Mouse (Mus musculus) neural tube, embryonic 14.5 days (tissue): ENCODE measurements around the gene Nr1d2. TPM values are rescaled to one million over a fixed set of nuclear protein-coding genes. Genes with fewer than 3 reads are reported as not detected.

Source experiments
- microRNA-seq: library from miRNA; unstranded; fragments of <30 nt; microRNA quantifications from one replicate; pipeline ENCODE4, GENCODE M21; 2016
- polyA plus RNA-seq: library from polyadenylated mRNA; unstranded; fragments of >200 nt; fragmentation: Nextera tagmentation; extraction: Ambion mirVana; gene quantifications from 2 replicates; pipeline ENCODE4 v1.2.1, GENCODE M21; 2014

Nr1d2 gene
- polyA plus RNA-seq, 1 experiment from 2014 or later: 9.1 TPM

Small RNA genes within 50 kb of the gene (microRNA-seq; reads per million reads assigned to microRNA genes)
- gene Gm44469: not detected

Other genes starting within 250 kb of the Nr1d2 start
- 57.1 and 66.6 TPM in 2 replicates for gene Nkiras1, start 32.0 kb upstream of the Nr1d2 start, polyA plus RNA-seq
- gene Rpl15, start 32.3 kb upstream of the Nr1d2 start, polyA plus RNA-seq: 331 and 341 TPM in 2 replicates
- gene Ube2e1, start 92.7 kb upstream of the Nr1d2 start, polyA plus RNA-seq: 65.5 and 77.0 TPM in 2 replicates